Comparison of ENCODE assay signal across 9 mouse cellular contexts in the genomic region with DNA sequence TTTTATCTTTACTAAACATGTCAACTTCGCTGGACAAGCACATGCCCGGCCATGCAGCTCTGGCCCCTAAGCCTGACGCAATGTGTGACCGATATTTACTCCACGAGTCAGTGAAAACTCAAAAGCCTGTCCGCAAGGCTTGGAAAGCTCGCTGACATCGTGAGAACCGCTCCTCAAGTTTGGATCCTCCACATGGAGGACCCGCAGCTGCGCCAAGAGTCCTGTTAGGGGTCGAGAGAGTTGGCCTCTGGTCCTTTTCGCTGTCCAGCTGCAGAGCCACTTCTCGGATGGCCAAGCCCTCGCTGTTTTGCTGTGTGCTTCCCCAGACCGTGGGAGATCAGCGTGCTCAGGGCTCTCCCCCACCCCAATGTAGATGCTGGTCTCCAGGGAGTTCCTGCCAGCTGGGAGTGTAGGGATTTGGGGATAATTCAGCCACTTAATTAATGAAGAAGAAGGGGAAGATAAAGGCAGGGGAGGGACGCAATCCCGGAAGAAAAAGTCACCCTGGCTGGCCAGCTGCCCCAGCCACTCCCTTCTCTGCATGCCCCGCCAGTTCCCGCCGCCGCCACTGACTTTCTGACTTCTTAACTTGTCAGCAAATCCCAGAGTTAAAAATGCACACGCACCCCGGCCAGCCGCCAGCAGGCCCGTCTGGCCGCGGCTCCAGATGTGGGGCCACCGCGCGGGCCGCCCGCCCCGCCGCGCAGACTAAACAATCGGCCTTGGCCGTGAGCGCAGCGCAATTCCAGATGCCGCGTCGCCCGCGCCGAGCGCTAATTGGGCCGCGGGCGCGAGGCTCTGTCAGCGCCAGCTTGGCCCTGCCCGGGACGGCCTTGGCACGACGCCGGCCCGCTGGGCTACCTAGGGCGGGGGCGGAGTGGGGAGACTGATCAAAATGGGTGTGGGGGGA. TPM values are rescaled to one million over a fixed set of nuclear protein-coding genes. Genes with fewer than 3 reads are reported as not detected.
A peak's percentile ranks its signal among the peaks of the same experiment; 100 is the strongest.
DNase-seq lines count a peak whose midpoint lies in the region; ATAC-seq and TF ChIP-seq lines count a peak whose summit lies in the region.
"Had no signal": no experiment of that assay in that cellular context is flagged by ENCODE, and none has a peak within 500 bp of the region (broad histone marks: within the 10 kb centered on the region; RNA-seq: fewer than 3 reads in every experiment).

No protein-coding gene starts in this region.

- peak overlapping the region; percentile 66 for H3K27ac ChIP-seq in heart, adult 2 months
- peak overlapping the region; percentile 52; the same call in 1 of the 2 replicates for H3K27ac ChIP-seq in liver, embryonic 12.5 days

- H3K9me3 ChIP-seq in liver, embryonic 12.5 days (replicated peaks): no peaks in the 10 kb centered on the region

- H3K4me3 ChIP-seq in heart, adult 2 months: peak overlapping the region; percentile 42
- H3K4me3 ChIP-seq in liver, embryonic 12.5 days: peak overlapping the region; percentile 50

- peak overlapping the region; percentile 52 for H3K9ac ChIP-seq in heart, adult 2 months (ENCODE audit: low read depth, low read length)
- H3K9ac ChIP-seq in liver, embryonic 12.5 days: no peak overlapping the region

- peak; percentile 4 to 23 for DNase-seq in layer of hippocampus, adult 18-20 months (ENCODE audit: low spot score in 2 of 2)
- no peak for DNase-seq in layer of hippocampus, adult 9-10 months (ENCODE audit: low spot score)
- peak; percentile 91 for DNase-seq in embryo, embryonic 11 days
- peak; percentile 84 to 85 for DNase-seq in heart, adult 2 months
- DNase-seq in kidney, adult 11 months: peak; percentile 73
- DNase-seq in neural tube, embryonic 10.5 days (ENCODE audit: extremely low spot score, low spot score): peak; percentile 75
- peak; percentile 41 for DNase-seq in urinary bladder, postnatal 10 days (ENCODE audit: low spot score)

- TF ChIP-seq POLR2A in heart, adult 2 months (IDR thresholded peaks at IDR 0.05; ENCODE audit: insufficient read depth, low read depth, low read length): no peak

- TF ChIP-seq EP300 in heart, adult 2 months (IDR thresholded peaks at IDR 0.05; ENCODE audit: insufficient read depth, low read depth, low read length): 0 out of 2 replicates have a peak, but pooled peaks have one; percentile 30

- peak; percentile 22 for TF ChIP-seq CTCF in heart, adult 2 months (IDR thresholded peaks at IDR 0.05)

- no peaks in the 10 kb centered on the region for H3K79me2 ChIP-seq in heart, adult 2 months (replicated peaks; ENCODE audit: control insufficient read depth, insufficient read depth, low read length)

- H3K27me3 ChIP-seq in heart, adult 2 months (ENCODE audit: control insufficient read depth, insufficient read depth, low read length): no peaks in the 10 kb centered on the region
- H3K27me3 ChIP-seq in liver, embryonic 12.5 days (replicated peaks): peaks cover 61% of the 10 kb centered on the region

- H3K4me2 ChIP-seq in liver, embryonic 12.5 days: peak overlapping the region; percentile 77

- intact Hi-C loops in heart, adult 2 months (cut with DNase I): loop anchor here (2.0 kb wide), 1 partner anchor 49 kb away; a partner anchor contains a TSS

- 4% methylated on average over 61 of the region's 61 CpGs for WGBS in heart, adult 2 months
- 2% methylated on average over 61 of the region's 61 CpGs for WGBS in liver, embryonic 12.5 days (ENCODE audit: insufficient replicate concordance)

- H3K36me3 ChIP-seq in heart, adult 2 months (ENCODE audit: control insufficient read depth, insufficient read depth, low read length): no peaks in the 10 kb centered on the region
- H3K36me3 ChIP-seq in liver, embryonic 12.5 days: no peaks in the 10 kb centered on the region
- H3K36me3 ChIP-seq: G1E had no signal

- peaks cover 10% of the 10 kb centered on the region for H3K4me1 ChIP-seq in heart, adult 2 months (ENCODE audit: control insufficient read depth, insufficient read depth, low read length)
- peaks cover 31% of the 10 kb centered on the region for H3K4me1 ChIP-seq in liver, embryonic 12.5 days

- 0 out of 2 replicates have a peak, but pooled peaks have one; percentile 20 for ATAC-seq in liver, embryonic 12.5 days

RNA-seq across cellular contexts. Expression of a gene that starts 49.4 kb away (rescaled TPM):
- total RNA-seq in layer of hippocampus, adult 18-20 months (2021): 10 to 100 TPM; 49.7 to 56.1 TPM
- 10 to 100 TPM; 10.0 to 11.7 TPM for total RNA-seq in heart, adult 2 months (2021)
- polyA plus RNA-seq in heart, adult 2 months (2012; rRNA removed): 10.2 and 13.7 TPM in 2 replicates
- 13.7 and 13.9 TPM in 2 replicates for polyA plus RNA-seq in liver, embryonic 12.5 days (2016; fragmentation: Nextera tagmentation; extraction: Ambion mirVana)

Comparison
In these comparisons a context has a peak if more than half of its experiments do, and no peak if none do; other contexts are left out.
1. RNA of a gene that starts 49.4 kb away (total RNA-seq): 49.7 to 56.1 TPM in layer of hippocampus, adult 18-20 months; 10.0 to 11.7 TPM in heart, adult 2 months; every median in the first group is over 4 times any median in the second.